Mouse (Mus musculus): ENCODE results near the gene Ddt. TPM values are rescaled to one million over a fixed set of nuclear protein-coding genes. Genes with fewer than 3 reads are reported as not detected.

Ddt gene
- total RNA-seq (2021), result 10 to 100 TPM; 28.5 to 41.7 TPM
- long read RNA-seq, experiment 1, transcript Ddt-201 (3 exons, 649 nt), result major isoform, 45 of 47 reads
- long read RNA-seq, experiment 1, partial matches to known transcripts, result 0 of 47 reads
- long read RNA-seq, experiment 1, other reads (novel, unspliced or antisense), result 2 of 47 reads
- long read RNA-seq, experiment 2, transcript Ddt-201 (3 exons, 649 nt), result major isoform, 49 of 54 reads
- long read RNA-seq, experiment 2, partial matches to known transcripts, result 0 of 54 reads
- long read RNA-seq, experiment 2, other reads (novel, unspliced or antisense), result 5 of 54 reads

DNA sequence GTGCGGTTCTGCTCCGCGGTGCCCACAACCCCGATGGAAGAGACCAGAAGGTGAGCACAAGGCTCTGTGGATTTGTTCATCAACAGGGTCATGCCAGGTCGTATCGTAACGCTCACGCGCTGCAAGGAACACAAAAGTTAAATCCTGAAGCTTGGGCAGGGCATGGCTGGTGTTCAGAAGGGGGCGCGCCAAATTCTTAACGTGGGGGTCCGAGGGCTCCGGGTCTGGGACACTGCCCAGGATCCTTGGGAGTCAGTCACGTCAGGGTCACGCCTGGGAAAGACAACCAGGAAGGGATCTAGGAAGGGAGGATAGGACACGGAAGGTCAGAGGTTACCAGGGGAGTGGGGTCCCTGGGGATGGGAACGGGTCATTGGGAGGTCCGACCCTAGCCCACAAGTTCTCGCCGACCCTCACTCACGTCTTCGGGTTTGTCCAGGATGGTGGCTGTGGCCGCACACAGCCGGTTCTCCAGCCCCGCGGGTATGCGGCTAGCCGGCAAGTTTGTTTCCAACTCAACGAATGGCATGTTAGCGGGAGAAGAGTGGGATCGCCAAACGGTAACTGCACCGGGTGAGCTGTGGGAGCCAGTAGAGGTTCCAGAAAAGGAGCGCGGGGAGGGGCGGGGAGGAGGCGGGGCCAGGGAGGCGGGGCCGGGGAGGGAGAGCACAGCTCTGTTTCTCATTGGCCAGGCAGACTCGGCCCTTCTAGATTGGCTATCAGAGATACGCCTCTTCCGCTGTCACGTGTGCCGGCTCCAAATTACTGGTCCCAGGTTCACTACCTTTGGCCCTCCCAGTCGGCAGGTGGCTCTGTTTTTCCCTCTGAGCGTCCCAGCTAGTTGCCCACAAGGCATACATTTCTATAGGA, at the start of gene Ddt:
Gene Ddt (minus strand): TSS at position 620 of the 870 bp plus-strand sequence.
- peak; percentile 54 to 72 for DNase-seq
- intact Hi-C loops (cut with DNase I), result no loop called here

GRCm38 (mm10) chr10:75822443-75822842, 49.2 kb upstream of the Ddt start, which contains the start of gene Gstt4:
Gene Gstt4, minus strand, starts transcription at chr10:75822543.
- intact Hi-C loops (cut with DNase I), result no loop called here
- no peak for DNase-seq

DNA sequence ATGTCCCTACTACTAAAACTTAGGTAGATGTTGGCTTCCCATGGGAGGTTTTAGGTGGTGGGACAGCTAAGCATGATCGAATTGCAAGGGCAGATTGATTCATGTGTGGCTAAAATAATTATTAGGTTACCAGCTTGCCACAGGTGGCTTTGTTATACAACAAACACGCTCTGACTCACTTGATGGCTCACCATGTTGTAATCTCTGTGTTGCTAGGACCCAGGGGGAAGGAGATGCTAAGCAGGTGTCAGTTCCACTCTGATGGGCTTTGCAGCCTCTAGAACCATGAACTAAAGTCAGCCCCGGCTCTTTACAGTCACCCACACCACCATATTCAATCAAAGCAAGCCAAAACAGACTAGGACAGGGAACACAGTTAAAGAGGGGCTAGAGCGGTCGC, 46.7 kb upstream of the Ddt start:
- no peak for DNase-seq
- intact Hi-C loops (cut with DNase I), result no loop called here

DNA sequence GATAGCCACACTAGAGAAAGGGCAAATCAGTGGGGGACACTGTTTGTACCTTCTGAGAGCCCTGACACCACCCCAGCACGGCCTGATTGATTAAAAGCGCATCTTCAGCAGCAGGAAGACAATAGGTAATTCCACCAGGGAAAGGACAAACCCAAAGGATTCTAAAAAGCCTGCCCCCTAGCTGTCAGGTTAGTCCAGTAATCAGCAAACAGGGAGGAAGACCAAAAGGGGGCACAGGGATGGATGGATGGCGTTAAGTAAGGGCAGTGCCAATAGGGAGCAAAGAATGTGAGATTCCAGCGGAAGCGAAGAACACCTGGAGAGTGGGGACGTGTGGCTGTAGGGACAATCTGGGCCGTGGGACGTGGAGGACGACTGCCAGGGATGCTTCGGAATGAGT, 45.4 kb upstream of the Ddt start:
- DNase-seq, result no peak

GRCm38 (mm10) chr10:75804217-75804616, 31.0 kb upstream of the Ddt start:
- intact Hi-C loops (cut with DNase I), result no loop called here
- DNase-seq, result no peak

More for the DNA sequence above, 45.4 kb upstream of the Ddt start:
- intact Hi-C loops (cut with DNase I), result no loop called here

- DNase-seq, result peak; percentile 64 to 70
- intact Hi-C loops (cut with DNase I), result no loop called here
These were observed 25.0 kb upstream of the Ddt start, which contains the start of gene Gstt1 for GRCm38 (mm10) chr10:75798176-75798696. Gene Gstt1, minus strand, starts transcription at chr10:75798584.

GRCm38 (mm10) chr10:75797619-75798175, 24.5 kb upstream of the Ddt start:
- DNase-seq, result peak; percentile 49 to 66
- intact Hi-C loops (cut with DNase I), result no loop called here

DNA sequence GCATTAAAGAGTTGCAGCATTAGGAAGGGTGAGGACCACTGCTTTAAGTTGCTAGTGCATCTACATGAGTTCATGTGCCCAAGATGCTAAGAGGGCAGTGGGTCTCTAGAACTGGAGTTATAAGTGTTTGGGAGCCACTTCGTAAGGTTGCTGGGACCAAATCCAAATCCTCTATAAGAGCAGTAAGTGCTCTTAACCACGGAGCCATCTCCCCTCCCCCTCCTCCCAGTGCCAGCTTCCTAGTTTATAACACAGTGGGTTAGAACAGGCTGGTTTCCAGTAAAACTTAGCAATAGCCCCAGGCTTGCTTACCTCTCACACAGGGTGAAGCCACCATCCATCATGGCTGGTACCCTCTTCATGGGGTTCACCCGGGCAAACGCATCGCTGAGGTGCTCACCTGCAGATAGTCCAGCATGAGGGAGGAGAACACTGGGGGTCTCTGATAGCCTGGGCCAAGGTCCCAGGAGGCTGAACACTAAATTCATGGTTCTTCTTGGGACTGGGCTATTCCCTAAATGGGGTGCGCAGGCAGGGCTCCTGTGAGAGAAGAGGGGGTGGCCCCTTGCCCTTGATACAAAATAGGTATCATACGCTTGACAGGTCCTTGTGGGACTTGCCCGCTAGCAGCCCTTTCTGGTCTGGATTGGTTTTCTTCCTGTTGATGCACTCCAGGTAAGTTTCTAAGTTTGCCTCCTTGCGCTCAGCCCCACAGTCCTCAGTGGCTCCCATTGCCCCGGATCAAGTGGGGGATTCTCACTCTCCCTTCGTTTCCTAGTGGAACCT, 23.7 kb upstream of the Ddt start:
- intact Hi-C loops (cut with DNase I), result no loop called here
- DNase-seq, result no peak

DNA sequence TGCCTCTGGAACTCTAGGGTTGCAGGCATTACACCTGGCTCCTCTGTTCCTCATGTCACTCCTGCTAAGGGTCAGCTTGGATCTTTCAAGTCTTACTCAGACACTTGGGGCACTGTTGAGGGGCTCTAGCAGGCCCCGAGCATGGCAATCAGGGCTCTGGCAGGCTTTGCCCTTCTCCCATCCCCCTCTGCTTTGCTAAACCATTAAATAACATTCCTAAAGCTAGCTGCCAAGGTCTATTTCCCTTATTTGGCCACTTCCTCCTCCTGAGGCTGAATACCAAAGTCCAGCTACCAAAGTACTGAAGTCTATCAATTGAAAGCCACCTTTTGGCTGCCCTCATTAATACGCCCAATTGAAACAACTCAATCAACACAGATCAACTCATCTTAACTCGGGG, 21.7 kb upstream of the Ddt start:
- no peak for DNase-seq

GRCm38 (mm10) chr10:75790773-75791172, 17.6 kb upstream of the Ddt start:
- intact Hi-C loops (cut with DNase I), result no loop called here
- DNase-seq, result no peak

More for the DNA sequence above, 21.7 kb upstream of the Ddt start:
- intact Hi-C loops (cut with DNase I), result no loop called here

- intact Hi-C loops (cut with DNase I), result no loop called here
- DNase-seq, result no peak
These were observed 16.6 kb upstream of the Ddt start for GRCm38 (mm10) chr10:75789841-75790240.

DNA sequence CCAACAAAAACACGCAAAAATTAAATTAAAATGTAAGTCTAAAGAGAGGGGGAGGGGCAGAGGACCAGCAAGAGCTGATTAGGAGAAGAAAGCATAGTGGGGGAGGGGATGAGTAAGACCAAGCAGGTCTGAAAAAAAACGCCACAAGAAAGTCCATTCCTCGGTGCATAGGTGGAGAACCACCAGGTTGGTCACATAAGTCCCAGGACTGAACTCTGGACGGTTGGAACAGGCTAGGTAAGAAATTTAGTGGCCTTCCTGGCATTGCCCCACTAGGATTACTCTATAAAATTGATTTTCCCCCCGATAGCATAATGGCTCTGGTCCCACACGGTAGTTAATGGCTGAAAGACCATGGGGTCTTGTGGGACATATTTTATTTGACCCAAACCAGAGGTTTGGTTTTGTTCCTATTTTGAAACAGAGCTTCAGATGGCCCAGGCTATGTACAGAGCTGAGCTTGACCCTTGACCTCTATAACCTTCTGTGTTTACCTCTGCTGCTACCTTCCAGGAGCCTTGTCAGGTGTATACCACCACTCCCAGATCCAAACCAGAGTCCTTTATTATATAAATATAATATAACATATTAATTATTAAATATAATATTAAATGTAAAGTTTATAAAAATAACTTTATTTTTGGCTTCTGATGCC, 16.0 kb upstream of the Ddt start:
- no peak for DNase-seq
- intact Hi-C loops (cut with DNase I), result no loop called here

DNA sequence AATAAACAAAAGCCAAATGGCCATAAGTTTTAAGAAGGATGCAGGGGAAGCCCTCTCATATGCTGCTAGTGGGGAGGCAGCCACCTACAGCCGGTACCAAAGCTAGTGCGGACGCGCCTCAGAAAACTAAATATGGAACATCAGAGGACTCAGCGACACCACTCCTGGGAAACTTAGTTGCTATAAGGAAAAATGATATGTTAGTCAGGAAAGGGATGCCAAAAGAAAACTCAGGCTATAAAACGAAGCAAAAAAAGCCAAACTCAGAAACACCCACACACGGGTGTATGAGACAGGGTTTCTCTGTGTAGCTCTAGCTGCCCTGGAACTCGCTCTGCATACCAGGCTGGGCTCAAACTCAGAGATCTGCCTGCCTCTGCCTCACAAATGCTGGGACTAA, 15.1 kb upstream of the Ddt start:
- intact Hi-C loops (cut with DNase I), result no loop called here
- no peak for DNase-seq

DNA sequence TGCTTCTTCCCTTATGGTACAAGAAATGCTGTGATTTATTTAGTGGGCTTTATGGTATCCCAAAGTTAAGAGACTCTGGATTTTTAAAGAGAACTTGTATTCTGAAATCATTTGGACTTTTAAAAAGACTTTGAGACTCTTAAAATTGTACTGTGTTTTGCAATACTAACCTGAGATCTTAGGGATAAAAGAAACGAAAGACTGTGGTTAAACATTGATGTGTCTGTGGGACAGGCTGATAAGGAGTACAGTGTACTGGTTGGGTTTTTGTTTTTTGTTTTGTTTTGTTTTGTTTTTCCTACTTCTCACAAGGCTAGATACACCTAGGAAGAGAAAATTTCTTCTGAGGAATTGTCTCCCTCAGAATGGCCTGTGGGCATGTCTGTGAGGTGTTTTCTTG, 12.2 kb upstream of the Ddt start:
- no peak for DNase-seq
- intact Hi-C loops (cut with DNase I), result no loop called here

DNA sequence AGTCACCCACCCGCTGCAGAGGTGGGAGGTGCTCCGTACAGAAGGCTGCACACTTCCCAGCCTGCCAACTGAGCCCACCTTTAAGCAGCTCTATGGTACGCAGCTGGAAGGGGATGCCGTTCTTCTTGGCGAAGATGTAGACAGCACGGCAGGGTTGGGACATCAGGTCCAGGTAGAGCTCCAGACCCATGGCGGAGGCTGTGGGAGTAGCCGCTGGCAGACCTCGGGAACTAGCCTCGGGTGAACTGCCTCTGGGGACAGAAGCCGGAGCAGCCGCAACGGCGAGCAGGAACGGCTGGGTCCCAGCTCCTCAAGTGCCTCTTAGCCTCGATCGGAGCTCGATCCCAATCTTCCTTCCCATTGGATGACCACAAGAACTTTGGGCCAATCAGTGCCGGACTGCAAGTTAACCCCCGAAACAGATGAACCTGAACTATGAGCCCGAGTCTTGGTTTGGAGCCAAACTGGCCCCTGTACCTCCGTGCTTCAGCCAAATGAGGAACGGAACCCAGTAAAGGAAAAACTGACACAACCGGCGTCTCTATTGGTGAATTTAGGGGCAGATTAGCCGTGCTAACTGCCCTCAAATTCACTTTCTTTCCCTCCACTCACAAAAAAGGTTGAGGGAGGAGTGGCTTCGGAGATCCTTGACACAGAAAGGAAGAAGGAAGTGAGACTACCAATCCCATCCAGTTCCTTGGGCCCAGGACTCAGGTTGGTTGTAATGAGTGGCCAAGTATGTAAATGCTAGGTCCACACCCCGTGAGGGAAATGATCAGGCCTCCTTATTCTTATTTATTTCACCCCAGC, 7.8 kb upstream of the Ddt start, which contains the start of the genes Gm20441 and Gstt3:
Gene Gm20441 (minus strand): TSS at position 186 of the 810 bp plus-strand sequence.
Gene Gstt3 (minus strand): TSS at position 646 of the 810 bp plus-strand sequence.
- intact Hi-C loops (cut with DNase I), result no loop called here
- peak; percentile 54 to 65 for DNase-seq

DNA sequence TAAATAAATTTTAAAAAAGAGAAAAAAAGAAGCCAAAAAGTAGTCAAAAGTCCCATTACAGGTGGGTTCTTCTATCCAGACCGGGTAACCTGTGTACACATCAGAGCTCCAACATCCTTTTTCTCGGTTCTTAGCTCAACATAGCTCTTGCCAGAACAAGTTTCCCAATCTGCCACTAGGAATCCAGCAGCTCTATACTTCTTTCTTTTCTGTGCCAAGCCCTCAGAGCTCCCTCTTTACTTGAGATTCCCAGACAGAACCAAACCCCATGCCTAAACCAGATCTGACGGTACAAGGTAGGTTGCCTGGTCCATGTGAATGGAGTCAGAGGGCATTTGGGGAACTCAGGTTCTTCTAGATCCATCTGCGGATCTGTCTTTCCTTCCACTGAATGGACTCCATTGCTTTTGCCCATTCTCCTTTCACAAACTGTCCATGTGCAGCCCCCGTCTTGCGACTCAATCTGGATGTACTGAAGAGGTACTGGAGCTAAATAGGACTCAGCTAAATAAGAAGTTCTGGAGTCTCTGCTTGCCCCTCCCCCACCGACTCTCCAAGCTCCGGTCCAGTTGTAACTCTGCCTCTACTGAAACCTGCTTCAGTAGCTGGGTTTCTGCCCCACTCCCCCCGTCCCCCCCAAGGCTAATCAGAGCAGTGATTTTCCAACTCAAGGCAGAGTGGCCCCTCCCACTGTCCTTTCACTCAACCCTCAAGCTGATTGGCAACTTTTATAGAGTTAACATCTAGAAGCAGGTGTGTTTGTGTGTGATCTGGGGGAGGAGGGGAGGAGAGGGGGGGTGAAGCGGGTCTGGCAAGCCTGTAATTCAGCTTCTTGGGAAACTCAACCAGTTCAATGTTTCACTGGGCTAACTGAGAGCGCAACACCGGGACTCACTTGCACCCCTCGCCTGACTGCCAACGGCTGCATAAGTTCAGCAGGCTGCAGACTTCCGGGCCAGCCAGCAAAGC, 6.3 kb upstream of the Ddt start:
- no peak for DNase-seq
- intact Hi-C loops (cut with DNase I), result no loop called here

- no peak for DNase-seq
- intact Hi-C loops (cut with DNase I), result no loop called here
These were observed 4.7 kb upstream of the Ddt start for GRCm38 (mm10) chr10:75777885-75778284.

GRCm38 (mm10) chr10:75776562-75776961, 3.3 kb upstream of the Ddt start:
- intact Hi-C loops (cut with DNase I), result no loop called here
- DNase-seq, result no peak
